Comparison of ENCODE assay signal across 9 mouse cellular contexts in genomic region chr8:126550944-126551357, GRCm38 (mm10). TPM values are rescaled to one million over a fixed set of nuclear protein-coding genes. Genes with fewer than 3 reads are reported as not detected.
A peak's percentile ranks its signal among the peaks of the same experiment; 100 is the strongest.
DNase-seq lines count a peak whose midpoint lies in the region; TF ChIP-seq lines count a peak whose summit lies in the region.
"Had no signal": no experiment of that assay in that cellular context is flagged by ENCODE, and none has a peak within 500 bp of the region (broad histone marks: within the 10 kb centered on the region; RNA-seq: fewer than 3 reads in every experiment).

No protein-coding gene starts in this region.

- no peak overlapping the region for H3ac ChIP-seq in myocyte (ENCODE audit: control insufficient read depth, insufficient read length)

- peak overlapping the region; percentile 83 for H3K27ac ChIP-seq in brown adipose tissue, adult 24 weeks (replicated peaks; ENCODE audit: low read depth, low read length)
- H3K27ac ChIP-seq in forebrain, embryonic 10.5 days: no peak overlapping the region
- H3K27ac ChIP-seq: limb, embryonic 12.5 days had no signal

- H3K4me1 ChIP-seq in brown adipose tissue, adult 24 weeks (ENCODE audit: control insufficient read depth, insufficient read depth, insufficient read length, low read length): peaks cover 18% of the 10 kb centered on the region
- peaks cover 7% of the 10 kb centered on the region for H3K4me1 ChIP-seq in forebrain, embryonic 10.5 days
- H3K4me1 ChIP-seq: limb, embryonic 12.5 days had no signal

- no peaks in the 10 kb centered on the region for H3K79me2 ChIP-seq in myocyte (ENCODE audit: control insufficient read depth, insufficient read depth)

- no peaks in the 10 kb centered on the region for H3K27me3 ChIP-seq in myocyte (ENCODE audit: control insufficient read depth, insufficient read depth, insufficient read length)
- no peaks in the 10 kb centered on the region for H3K27me3 ChIP-seq in forebrain, embryonic 10.5 days (ENCODE audit: poor library complexity, severe bottlenecking)
- H3K27me3 ChIP-seq: limb, embryonic 12.5 days had no signal

- no peak overlapping the region for H3K4me3 ChIP-seq in brown adipose tissue, adult 24 weeks (ENCODE audit: insufficient read depth, low read depth, low read length)
- H3K4me3 ChIP-seq in myocyte: no peak overlapping the region
- no peak overlapping the region for H3K4me3 ChIP-seq in forebrain, embryonic 10.5 days
- H3K4me3 ChIP-seq: limb, embryonic 12.5 days had no signal

- H3K9me3 ChIP-seq in forebrain, embryonic 10.5 days: no peaks in the 10 kb centered on the region
- H3K9me3 ChIP-seq: limb, embryonic 12.5 days had no signal

- peak overlapping the region; percentile 70 for H3K4me2 ChIP-seq in myocyte (ENCODE audit: low read depth)
- H3K4me2 ChIP-seq: limb, embryonic 12.5 days had no signal

- peak; percentile 46 for DNase-seq in right cerebral cortex, adult 18-20 months
- no peak for DNase-seq in right cerebral cortex, postnatal 14 days
- DNase-seq in heart, postnatal 4 days: peak; percentile 59
- DNase-seq in layer of hippocampus, postnatal 25 days (ENCODE audit: extremely low spot score in 1 of 2, low spot score in 1 of 2): no peak
- no peak for DNase-seq in forebrain, embryonic 10.5 days (ENCODE audit: extremely low spot score, low spot score)
- DNase-seq in left cerebral cortex, adult 9 months (ENCODE audit: low spot score in 2 of 2): no peak

- no peaks in the 10 kb centered on the region for H3K36me3 ChIP-seq in myocyte (ENCODE audit: control insufficient read depth, insufficient read depth)
- no peaks in the 10 kb centered on the region for H3K36me3 ChIP-seq in forebrain, embryonic 10.5 days (replicated peaks)
- H3K36me3 ChIP-seq: limb, embryonic 12.5 days had no signal

- no peak for TF ChIP-seq POLR2A in myocyte (IDR thresholded peaks at IDR 0.05; ENCODE audit: insufficient read length, low read depth)

- WGBS in forebrain, embryonic 10.5 days: 79% methylated on average over 5 of the region's 5 CpGs

TF ChIP-seq in myocyte, 11 proteins besides CTCF, POLR2A, EP300 and RAD21:
- peak; percentile 79 for TF ChIP-seq CEBPB (IDR thresholded peaks at IDR 0.05; ENCODE audit: insufficient read depth, poor library complexity, severe bottlenecking)
- TF ChIP-seq MYOD1 (IDR thresholded peaks at IDR 0.05; ENCODE audit: control insufficient read depth in 1 of 3, insufficient read length in 2 of 3, low read depth in 2 of 3): no peak

RNA-seq across cellular contexts. Expression of gene Irf2bp2, which starts 42.8 kb away (rescaled TPM):
- polyA plus RNA-seq in brown adipose tissue, adult 24 weeks (2012; ENCODE audit: insufficient read depth, insufficient read length, missing spikeins): 12.0 and 24.3 TPM in 2 replicates
- total RNA-seq in heart, postnatal 4 days (2021): 10 to 100 TPM; 98.2 to 100.0 TPM
- polyA plus RNA-seq in myocyte (2012; fragmentation: generic; extraction: Trizol): 16.8 TPM
- total RNA-seq in layer of hippocampus, postnatal 25 days (2021): 10 to 100 TPM; 55.4 to 59.0 TPM
- 3.0 and 3.4 TPM in 2 replicates for polyA plus RNA-seq in forebrain, embryonic 10.5 days (2016; fragmentation: Nextera tagmentation; extraction: Ambion mirVana)

Comparison
In these comparisons a context has a peak if more than half of its experiments do, and no peak if none do; other contexts are left out.
1. DNase-seq: peak in right cerebral cortex, adult 18-20 months (single experiment) and heart, postnatal 4 days (single experiment); none in right cerebral cortex, postnatal 14 days (single experiment), layer of hippocampus, postnatal 25 days (0 of 2), forebrain, embryonic 10.5 days (single experiment) and left cerebral cortex, adult 9 months (0 of 2).